Mouse (Mus musculus): ENCODE data around the gene Fktn.
"Not testable (repeated sequence)": the region's sequence is repeated elsewhere in the genome, so short reads cannot be mapped to it uniquely, and the experiment has no call there.

Gene Fktn

DNA sequence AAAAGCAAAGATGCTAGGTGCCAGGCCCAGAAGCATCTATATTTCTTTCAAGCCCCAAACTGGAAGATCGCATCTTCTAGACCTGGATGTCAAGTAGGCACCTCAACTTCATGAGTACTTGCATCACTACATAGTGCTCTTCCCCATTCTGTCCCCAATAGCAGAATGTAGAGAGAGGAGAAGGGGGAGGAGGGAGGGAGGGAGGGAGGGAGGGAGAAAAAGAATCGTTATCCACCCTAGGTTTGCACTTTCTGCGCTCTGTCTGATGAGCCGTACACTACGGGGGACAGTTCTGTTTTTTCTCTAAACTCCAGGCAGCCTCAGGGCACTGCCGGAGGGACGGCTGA, at the start of gene Fktn:
TSS of gene Fktn (plus strand) at position 295 of the 347 bp plus-strand sequence.
- DNase-seq (ENCODE audit: low read depth, low spot score): no peak

DNA sequence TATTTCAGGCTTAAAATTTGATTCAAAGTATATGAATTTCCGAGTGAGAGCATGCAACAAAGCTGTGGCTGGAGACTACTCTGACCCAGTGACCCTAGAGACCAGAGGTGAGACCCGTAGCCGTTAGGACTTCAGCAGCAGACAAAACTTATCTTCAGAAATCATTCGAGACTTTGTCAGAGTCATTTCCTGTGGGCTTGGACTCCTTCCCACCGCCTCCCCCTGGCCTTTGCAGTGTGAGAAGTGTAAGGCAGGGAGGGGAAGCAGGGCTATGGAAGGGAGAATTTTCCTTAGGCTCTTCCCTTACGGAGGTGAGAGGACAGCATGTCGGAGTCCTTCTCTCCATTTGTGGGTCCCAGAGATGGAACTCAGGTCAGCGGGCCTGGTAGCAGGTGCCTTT, 31.7 kb upstream of the Fktn start:
- DNase-seq (ENCODE audit: low read depth, low spot score): no peak

DNA sequence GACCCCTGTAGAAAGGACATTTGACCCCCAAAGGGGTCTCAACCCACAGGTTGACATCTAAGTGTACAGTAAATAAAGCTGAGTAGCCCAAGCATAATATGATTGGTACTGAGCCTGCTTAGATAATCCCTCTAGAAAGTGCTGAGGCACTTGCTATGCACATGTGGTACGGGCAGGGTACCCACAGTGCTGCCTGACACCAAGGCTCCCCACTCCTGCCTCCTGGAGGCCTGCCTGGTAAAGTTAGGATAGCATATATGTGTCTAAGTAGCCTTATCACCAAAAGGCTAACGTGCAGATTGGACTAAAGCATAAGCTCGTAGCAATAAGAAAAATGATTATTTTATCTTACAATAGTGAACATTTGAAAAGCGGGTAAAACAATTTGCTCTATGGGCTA, 24.8 kb upstream of the Fktn start:
- DNase-seq (ENCODE audit: low read depth, low spot score): no peak

- no peak for DNase-seq (ENCODE audit: low read depth, low spot score)
These were observed 22.4 kb upstream of the Fktn start for GRCm38 (mm10) chr4:53691418-53691817.

DNA sequence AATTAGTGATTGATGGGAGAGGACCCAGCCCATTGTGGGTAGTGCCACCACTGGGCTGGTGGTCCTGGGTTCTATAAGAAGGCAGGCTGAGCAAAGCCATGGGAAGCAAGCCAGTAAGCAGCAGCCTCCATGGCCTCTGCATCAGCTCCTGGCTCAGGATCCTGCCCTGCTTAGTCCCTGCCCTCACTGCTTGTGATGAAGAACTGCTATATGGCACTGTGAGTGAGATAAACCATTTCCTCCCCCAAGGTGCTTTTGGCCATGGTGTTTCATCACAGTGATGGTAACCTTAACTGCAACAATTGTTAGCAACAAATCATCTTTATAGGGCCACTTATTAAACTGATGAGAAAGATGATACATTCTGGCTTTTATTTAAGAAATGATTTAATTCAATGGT, 4.6 kb upstream of the Fktn start:
- not testable (repeated sequence) for DNase-seq (ENCODE audit: low read depth, low spot score)

DNA sequence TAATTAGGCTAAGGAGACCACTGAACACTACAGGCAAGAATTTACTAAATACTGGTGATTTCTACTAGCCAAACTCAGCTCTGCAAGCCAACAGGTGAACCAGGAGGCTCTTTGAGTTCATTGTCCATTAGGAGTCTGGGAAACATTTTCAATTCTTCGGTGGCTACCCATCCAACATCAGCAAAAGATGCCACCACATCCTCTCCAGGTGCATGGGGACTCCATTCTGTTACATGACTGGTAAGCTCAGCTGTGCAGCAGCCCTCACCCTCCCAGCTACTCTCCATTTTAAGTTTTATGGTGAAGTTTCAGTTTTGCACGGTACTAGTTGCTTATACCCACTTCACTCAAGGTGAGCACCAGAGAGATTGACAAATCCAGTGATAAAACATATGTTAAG, 3.8 kb upstream of the Fktn start:
- no peak for DNase-seq (ENCODE audit: low read depth, low spot score)

- DNase-seq (ENCODE audit: low read depth, low spot score): no peak
These were observed 3.1 kb upstream of the Fktn start for GRCm38 (mm10) chr4:53710555-53711328.

GRCm38 (mm10) chr4:53714051-53714814, 435 bp downstream of the Fktn start:
- peak; percentile 96 for DNase-seq (ENCODE audit: low read depth, low spot score)

DNA sequence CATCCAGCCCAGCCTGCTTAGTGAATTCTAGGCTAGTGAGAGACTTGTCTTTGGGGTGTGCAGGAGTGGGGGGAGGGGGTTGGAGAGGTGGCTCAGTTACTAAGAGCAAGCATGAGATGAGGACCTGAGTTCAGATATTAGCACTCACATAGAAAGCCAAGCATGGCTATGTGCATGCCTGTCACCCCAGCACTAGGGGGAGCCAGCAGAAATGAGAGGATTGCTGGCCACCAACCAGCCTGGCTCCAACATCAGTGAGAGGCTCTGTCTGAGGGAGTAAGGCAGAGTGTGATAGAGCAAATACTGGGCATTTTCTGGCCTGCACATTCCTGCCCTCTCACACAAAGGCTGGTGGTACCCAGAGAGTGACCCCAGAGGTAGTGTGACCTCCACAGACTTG, 2.2 kb downstream of the Fktn start:
- no peak for DNase-seq (ENCODE audit: low read depth, low spot score)

DNA sequence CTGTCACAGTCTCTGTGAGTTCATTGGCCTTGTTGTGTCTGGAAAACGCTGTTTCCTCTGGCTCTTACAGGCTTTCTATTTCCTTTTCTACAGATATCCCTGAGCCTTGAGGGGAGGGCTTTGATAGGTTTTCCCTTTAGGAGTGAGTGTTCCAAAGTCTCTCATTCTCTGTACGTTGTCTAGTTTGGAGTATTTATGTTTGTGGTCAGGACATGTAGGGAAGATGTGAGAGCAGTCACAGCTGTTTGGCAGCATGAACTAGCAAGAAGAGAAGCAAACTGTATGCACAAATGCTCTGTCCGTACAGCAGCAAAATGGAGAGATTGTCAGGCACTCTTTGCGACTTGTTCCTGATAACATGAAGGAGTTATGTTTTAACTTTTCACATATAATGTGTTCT, 3.7 kb downstream of the Fktn start:
- no peak for DNase-seq (ENCODE audit: low read depth, low spot score)

- DNase-seq (ENCODE audit: low read depth, low spot score): no peak
These were observed 4.5 kb downstream of the Fktn start for GRCm38 (mm10) chr4:53718261-53718660.

GRCm38 (mm10) chr4:53722506-53722905, 8.7 kb downstream of the Fktn start:
- no peak for DNase-seq (ENCODE audit: low read depth, low spot score)

DNA sequence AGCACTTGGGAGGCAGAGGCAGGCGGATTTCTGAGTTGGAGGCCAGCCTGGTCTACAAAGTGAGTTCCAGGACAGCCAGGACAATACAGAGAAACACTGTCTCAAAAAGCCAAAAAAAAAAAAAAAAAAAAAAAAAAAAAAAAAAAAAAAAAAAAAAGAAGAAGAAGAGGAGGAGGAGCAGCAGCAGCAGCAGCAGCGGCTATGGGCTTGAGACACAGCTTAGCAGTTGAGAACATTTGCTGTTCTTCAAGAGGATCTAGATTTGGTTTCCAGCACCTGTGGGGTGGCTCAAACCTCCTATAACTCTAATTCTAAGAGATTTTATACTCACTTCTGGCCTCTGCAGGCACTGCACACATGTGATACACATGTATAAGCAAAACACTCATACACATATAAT, 12.3 kb downstream of the Fktn start:
- DNase-seq (ENCODE audit: low read depth, low spot score): not testable (repeated sequence)

DNA sequence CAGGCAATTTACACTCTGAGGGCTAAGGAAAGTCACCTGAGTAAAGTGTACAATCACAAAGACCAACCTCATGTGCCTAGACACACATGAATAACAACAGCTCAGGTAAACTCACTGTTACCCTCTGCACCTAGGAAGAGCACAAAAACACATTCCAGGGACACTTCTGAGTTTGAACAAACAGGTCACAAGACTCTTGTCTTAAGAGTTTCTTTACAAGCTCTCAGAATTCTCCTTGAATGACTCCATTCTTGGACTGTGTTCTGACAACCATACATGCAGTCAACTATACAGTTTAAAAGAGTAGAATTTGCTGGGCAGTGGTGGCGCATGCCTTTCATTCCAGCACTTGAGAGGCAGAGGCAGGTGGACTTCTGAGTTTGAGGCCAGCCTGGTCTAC, 14.3 kb downstream of the Fktn start:
- DNase-seq (ENCODE audit: low read depth, low spot score): no peak

GRCm38 (mm10) chr4:53738956-53739616, 25.3 kb downstream of the Fktn start:
- peak; percentile 31 for DNase-seq (ENCODE audit: low read depth, low spot score)

- DNase-seq (ENCODE audit: low read depth, low spot score): no peak
These were observed 36.0 kb downstream of the Fktn start for GRCm38 (mm10) chr4:53749831-53750230.

- no peak for DNase-seq (ENCODE audit: low read depth, low spot score)
These were observed 36.8 kb downstream of the Fktn start for GRCm38 (mm10) chr4:53750391-53751120.

DNA sequence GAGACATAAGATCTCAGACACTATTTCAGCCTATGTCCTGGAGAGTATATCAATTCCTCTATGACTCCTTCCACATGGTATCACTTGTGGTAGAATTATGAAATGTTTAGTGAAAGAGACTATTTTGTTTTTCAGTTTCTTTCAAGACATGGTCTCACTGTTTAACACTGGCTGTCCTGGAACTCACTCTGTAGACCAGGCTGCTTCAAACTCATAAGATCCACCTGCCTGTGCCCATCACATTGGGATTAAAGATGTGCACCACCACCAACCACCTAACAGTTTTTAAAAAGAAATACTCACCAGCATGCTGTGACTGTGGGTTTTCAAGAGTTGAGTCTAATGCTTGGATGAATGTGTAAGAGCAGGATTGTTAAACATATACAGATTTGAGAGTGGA, 43.2 kb downstream of the Fktn start:
- DNase-seq (ENCODE audit: low read depth, low spot score): no peak

- no peak for DNase-seq (ENCODE audit: low read depth, low spot score)
These were observed 45.0 kb downstream of the Fktn start for GRCm38 (mm10) chr4:53758764-53759163.

DNA sequence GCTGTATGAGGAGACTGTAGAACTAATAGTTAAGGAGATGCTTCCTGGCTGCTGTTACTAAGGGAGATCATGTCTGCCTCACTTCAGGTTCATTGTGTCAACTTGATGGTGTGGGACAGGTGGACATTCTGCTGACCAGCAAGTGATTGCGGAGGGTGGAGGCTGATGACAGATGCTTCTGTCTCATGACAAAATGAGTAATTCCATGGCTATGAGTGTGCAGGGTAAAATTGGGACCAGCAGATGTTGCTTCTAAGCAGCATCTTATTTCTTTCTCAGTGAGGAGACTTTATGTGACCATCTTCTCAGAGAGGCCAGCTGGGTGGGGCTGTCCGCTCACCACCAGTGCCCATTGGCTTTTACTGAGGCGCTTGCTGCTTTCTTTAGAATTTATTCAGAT, 45.9 kb downstream of the Fktn start:
- DNase-seq (ENCODE audit: low read depth, low spot score): no peak

- no peak for DNase-seq (ENCODE audit: low read depth, low spot score)
These were observed 48.7 kb downstream of the Fktn start for GRCm38 (mm10) chr4:53762501-53762900.
